In genomic region chr5:125607146-125607545, GRCm38 (mm10) we compare ENCODE assay signal across 13 mouse cellular contexts.
"Had no signal": no experiment of that assay in that cellular context is flagged by ENCODE, and none has a peak within 500 bp of the region (broad histone marks: within the 10 kb centered on the region; RNA-seq: fewer than 3 reads in every experiment).

No protein-coding gene starts in this region.

- DNase-seq: liver, embryonic 13.5 days; lung, adult 2 months; right cerebral cortex, adult 18-20 months; right cerebral cortex, postnatal 14 days; spleen, adult 18-20 months; thymus, postnatal 4 days had no signal

- H3K4me3 ChIP-seq: liver, embryonic 13.5 days; midbrain, embryonic 12.5 days; midbrain, embryonic 15.5 days; neural tube, embryonic 12.5 days; neural tube, embryonic 15.5 days; stomach, embryonic 15.5 days had no signal

- H3K27ac ChIP-seq: hindbrain, postnatal 0 days; liver, embryonic 13.5 days; macrophage; midbrain, embryonic 12.5 days; midbrain, embryonic 15.5 days; neural tube, embryonic 12.5 days; neural tube, embryonic 15.5 days; stomach, embryonic 15.5 days had no signal
